Mouse (Mus musculus) R1 (cell line): ENCODE measurements around the gene Pter.
A peak's percentile ranks its signal among the peaks of the same experiment; 100 is the strongest.

Source experiments
- DNase-seq: peaks from one replicate; pipeline ENCODE4 v3.0.0-alpha.2; 2018; ENCODE audit warnings: low read depth, low spot score

The Pter gene

GRCm38 (mm10) chr2:12923804-12924591 lies at the start of gene Pter:
Gene Pter (plus strand): TSS chr2:12924041.
- peak; percentile 97 for DNase-seq

- DNase-seq, result no peak
Measured at GRCm38 (mm10) chr2:12874232-12874631, 49.6 kb upstream of the Pter start.

GRCm38 (mm10) chr2:12879492-12879891 lies 44.3 kb upstream of the Pter start:
- DNase-seq, result no peak

GRCm38 (mm10) chr2:12881009-12881408 lies 42.8 kb upstream of the Pter start:
- no peak for DNase-seq

- no peak for DNase-seq
Measured at GRCm38 (mm10) chr2:12883276-12883914, 40.4 kb upstream of the Pter start.

- DNase-seq, result no peak
Measured at GRCm38 (mm10) chr2:12887015-12887414, 36.8 kb upstream of the Pter start.

GRCm38 (mm10) chr2:12905786-12906185 lies 18.1 kb upstream of the Pter start:
- no peak for DNase-seq

GRCm38 (mm10) chr2:12925643-12926042 lies 1.8 kb downstream of the Pter start:
- no peak for DNase-seq

- DNase-seq, result no peak
Measured at GRCm38 (mm10) chr2:12930338-12930737, 6.5 kb downstream of the Pter start.

- DNase-seq, result no peak
Measured at GRCm38 (mm10) chr2:12933905-12934304, 10.1 kb downstream of the Pter start.

- DNase-seq, result no peak
Measured at GRCm38 (mm10) chr2:12935286-12935685, 11.4 kb downstream of the Pter start.

- DNase-seq, result no peak
Measured at GRCm38 (mm10) chr2:12937461-12938217, 13.8 kb downstream of the Pter start.

- DNase-seq, result peak; percentile 65
Measured at GRCm38 (mm10) chr2:12938641-12939040, 14.8 kb downstream of the Pter start.

- DNase-seq, result no peak
Measured at GRCm38 (mm10) chr2:12956703-12957424, 33.0 kb downstream of the Pter start.

- no peak for DNase-seq
Measured at GRCm38 (mm10) chr2:12970049-12970724, 46.3 kb downstream of the Pter start.

GRCm38 (mm10) chr2:12973752-12974151 lies 49.9 kb downstream of the Pter start:
- no peak for DNase-seq

- DNase-seq, result no peak
Measured at GRCm38 (mm10) chr2:12977367-12977766, 53.5 kb downstream of the Pter start.

GRCm38 (mm10) chr2:12978771-12979170 lies 54.9 kb downstream of the Pter start:
- no peak for DNase-seq

GRCm38 (mm10) chr2:12984901-12985732 lies 61.3 kb downstream of the Pter start:
- DNase-seq, result no peak

- DNase-seq, result no peak
Measured at GRCm38 (mm10) chr2:13000026-13000425, 76.2 kb downstream of the Pter start.
